Mouse (Mus musculus): ENCODE measurements around the gene Msi2. TPM values are rescaled to one million over a fixed set of nuclear protein-coding genes. Genes with fewer than 3 reads are reported as not detected.

Msi2 gene
- total RNA-seq, 2 experiments from 2014 or later, result 169 to 193 TPM

GRCm38 (mm10) chr11:88510282-88510850, 207.9 kb downstream of the Msi2 start:
- intact Hi-C loops (cut with DNase I), result loop anchor here (5.0 kb wide), 1 partner anchor 42 kb away; no protein-coding TSS in a partner anchor
- Histone ChIP-seq H3K4me3 (no peak overlapping the region), H3K27ac (peak overlapping the region; percentile 63; the same call in 1 of the 2 replicates)
- DNase-seq, result peak; percentile 64
- no peak for TF ChIP-seq CTCF (IDR thresholded peaks at IDR 0.05)

- DNase-seq, result no peak
- no peak overlapping the region for H3K27ac ChIP-seq
- intact Hi-C loops (cut with DNase I), result no loop called here
- no peak overlapping the region for H3K4me3 ChIP-seq
- TF ChIP-seq CTCF (IDR thresholded peaks at IDR 0.05), result no peak
These were observed 208.8 kb downstream of the Msi2 start for GRCm38 (mm10) chr11:88509464-88509863.

- Histone ChIP-seq H3K4me3 (no peak overlapping the region), H3K27ac (no peak overlapping the region)
- no peak for TF ChIP-seq CTCF (IDR thresholded peaks at IDR 0.05)
- DNase-seq, result no peak
- intact Hi-C loops (cut with DNase I), result no loop called here
These were observed 210.2 kb downstream of the Msi2 start for GRCm38 (mm10) chr11:88508133-88508532.

GRCm38 (mm10) chr11:88506544-88507419, 211.5 kb downstream of the Msi2 start:
- DNase-seq, result no peak
- intact Hi-C loops (cut with DNase I), result no loop called here
- no peak for TF ChIP-seq CTCF (IDR thresholded peaks at IDR 0.05)
- Histone ChIP-seq H3K4me3 (no peak overlapping the region), H3K27ac (no peak overlapping the region)

- TF ChIP-seq CTCF (IDR thresholded peaks at IDR 0.05), result no peak
- DNase-seq, result no peak
- H3K27ac ChIP-seq, result no peak overlapping the region
- intact Hi-C loops (cut with DNase I), result no loop called here
- no peak overlapping the region for H3K4me3 ChIP-seq
These were observed 212.2 kb downstream of the Msi2 start for GRCm38 (mm10) chr11:88506109-88506508.

- Histone ChIP-seq H3K27ac (no peak overlapping the region), H3K4me3 (no peak overlapping the region)
- TF ChIP-seq CTCF (IDR thresholded peaks at IDR 0.05), result no peak
- no peak for DNase-seq
- intact Hi-C loops (cut with DNase I), result no loop called here
These were observed 215.7 kb downstream of the Msi2 start for GRCm38 (mm10) chr11:88502566-88502965.

- no peak for TF ChIP-seq CTCF (IDR thresholded peaks at IDR 0.05)
- DNase-seq, result no peak
- no peak overlapping the region for H3K27ac ChIP-seq
- intact Hi-C loops (cut with DNase I), result no loop called here
- no peak overlapping the region for H3K4me3 ChIP-seq
These were observed 219.8 kb downstream of the Msi2 start for GRCm38 (mm10) chr11:88498491-88498890.

GRCm38 (mm10) chr11:88496460-88496859, 221.9 kb downstream of the Msi2 start:
- Histone ChIP-seq H3K4me3 (no peak overlapping the region), H3K27ac (no peak overlapping the region)
- no peak for TF ChIP-seq CTCF (IDR thresholded peaks at IDR 0.05)
- intact Hi-C loops (cut with DNase I), result no loop called here
- no peak for DNase-seq

- no peak for TF ChIP-seq CTCF (IDR thresholded peaks at IDR 0.05)
- intact Hi-C loops (cut with DNase I), result no loop called here
- Histone ChIP-seq H3K4me3 (no peak overlapping the region), H3K27ac (no peak overlapping the region)
- no peak for DNase-seq
These were observed 222.6 kb downstream of the Msi2 start for GRCm38 (mm10) chr11:88495759-88496158.

GRCm38 (mm10) chr11:88495018-88495417, 223.3 kb downstream of the Msi2 start:
- DNase-seq, result no peak
- no peak overlapping the region for H3K27ac ChIP-seq
- TF ChIP-seq CTCF (IDR thresholded peaks at IDR 0.05), result no peak
- intact Hi-C loops (cut with DNase I), result no loop called here
- H3K4me3 ChIP-seq, result no peak overlapping the region

- no peak for DNase-seq
- intact Hi-C loops (cut with DNase I), result no loop called here
- Histone ChIP-seq H3K4me3 (no peak overlapping the region), H3K27ac (no peak overlapping the region)
- TF ChIP-seq CTCF (IDR thresholded peaks at IDR 0.05), result no peak
These were observed 224.3 kb downstream of the Msi2 start for GRCm38 (mm10) chr11:88493795-88494559.

GRCm38 (mm10) chr11:88492585-88492984, 225.7 kb downstream of the Msi2 start:
- Histone ChIP-seq H3K27ac (no peak overlapping the region), H3K4me3 (no peak overlapping the region)
- no peak for TF ChIP-seq CTCF (IDR thresholded peaks at IDR 0.05)
- intact Hi-C loops (cut with DNase I), result no loop called here
- no peak for DNase-seq

- H3K27ac ChIP-seq, result peak overlapping the region; percentile 70
- TF ChIP-seq CTCF (IDR thresholded peaks at IDR 0.05), result no peak
- DNase-seq, result peak; percentile 48
- intact Hi-C loops (cut with DNase I), result loop anchor here (5.0 kb wide), 1 partner anchor 38 kb away; no protein-coding TSS in a partner anchor
- H3K4me3 ChIP-seq, result no peak overlapping the region
These were observed 228.3 kb downstream of the Msi2 start for GRCm38 (mm10) chr11:88489985-88490384.

Measured in gastrocnemius, adult 2 months (tissue).